In genomic region chr2:124485761-124486160, GRCm38 (mm10) we compare ENCODE assay signal across 25 mouse cellular contexts.
DNase-seq lines count a peak whose midpoint lies in the region; ATAC-seq and TF ChIP-seq lines count a peak whose summit lies in the region.
"Had no signal": no experiment of that assay in that cellular context is flagged by ENCODE, and none has a peak within 500 bp of the region (broad histone marks: within the 10 kb centered on the region; RNA-seq: fewer than 3 reads in every experiment).

No protein-coding gene starts in this region.

- TF ChIP-seq POLR2A in liver, adult 2 months (IDR thresholded peaks at IDR 0.05; ENCODE audit: extremely low read depth, insufficient read depth, low read length): no peak

- H3K9me3 ChIP-seq in liver, embryonic 11.5 days (ENCODE audit: control insufficient read depth, low read length): no peaks in the 10 kb centered on the region
- H3K9me3 ChIP-seq: heart, embryonic 13.5 days had no signal

- H3K36me3 ChIP-seq in liver, adult 2 months (ENCODE audit: control insufficient read depth, insufficient read depth, low read length): no peaks in the 10 kb centered on the region
- no peaks in the 10 kb centered on the region for H3K36me3 ChIP-seq in liver, embryonic 11.5 days (ENCODE audit: control insufficient read depth, insufficient read depth, low read length)
- H3K36me3 ChIP-seq: G1E; heart, embryonic 13.5 days had no signal

- no peaks in the 10 kb centered on the region for H3K4me1 ChIP-seq in liver, adult 2 months (ENCODE audit: control insufficient read depth, insufficient read depth, low read length)
- no peaks in the 10 kb centered on the region for H3K4me1 ChIP-seq in liver, embryonic 11.5 days (replicated peaks; ENCODE audit: control insufficient read depth, insufficient read depth, low read length)

- no peak overlapping the region for H3K4me2 ChIP-seq in liver, embryonic 11.5 days
- H3K4me2 ChIP-seq: heart, embryonic 13.5 days; hindbrain, embryonic 14.5 days had no signal

- H3K27ac ChIP-seq in liver, adult 2 months (replicated peaks; ENCODE audit: insufficient read depth, low read depth, low read length): no peak overlapping the region
- no peak overlapping the region for H3K27ac ChIP-seq in liver, embryonic 11.5 days (ENCODE audit: low read depth, low read length)
- H3K27ac ChIP-seq: gastrocnemius, adult 2 months; heart, embryonic 13.5 days; hindbrain, embryonic 14.5 days; hindbrain, postnatal 0 days had no signal

- H3K79me2 ChIP-seq in liver, adult 2 months (ENCODE audit: control insufficient read depth, insufficient read depth, low read length): no peaks in the 10 kb centered on the region

- H3K9ac ChIP-seq in liver, adult 2 months (ENCODE audit: low read depth, low read length): no peak overlapping the region
- H3K9ac ChIP-seq in liver, embryonic 11.5 days (ENCODE audit: low read depth, low read length): no peak overlapping the region
- H3K9ac ChIP-seq: forebrain, postnatal 0 days; heart, embryonic 13.5 days; hindbrain, embryonic 14.5 days had no signal

- WGBS in liver, adult 2 months: 86% methylated on average over 1 of the region's 1 CpGs
- 76% methylated on average over 1 of the region's 1 CpGs for WGBS in liver, embryonic 11.5 days

- no peaks in the 10 kb centered on the region for H3K27me3 ChIP-seq in liver, adult 2 months (ENCODE audit: control insufficient read depth, insufficient read depth, low read length)
- H3K27me3 ChIP-seq in liver, embryonic 11.5 days (replicated peaks; ENCODE audit: control insufficient read depth, insufficient read depth, low read length): no peaks in the 10 kb centered on the region
- H3K27me3 ChIP-seq: CH12.LX; heart, embryonic 13.5 days had no signal

- DNase-seq in adrenal gland, adult 2 months: peak; percentile 57
- no peak for DNase-seq in adrenal gland, postnatal 4 days (ENCODE audit: low spot score in 2 of 2)
- peak; percentile 19 for DNase-seq in liver, adult 2 months (ENCODE audit: extremely low read depth, low read depth, low spot score)
- DNase-seq in liver, embryonic 11.5 days (ENCODE audit: low spot score): no peak
- DNase-seq in adrenal gland, postnatal 14 days: peak; percentile 39
- DNase-seq in layer of hippocampus, postnatal 36 days: no peak
- DNase-seq: B cell, adult 2 months; cerebellum, adult 18-20 months; cerebellum, adult 9-10 months; cerebellum, postnatal 14 days; forebrain, postnatal 0 days; gastrocnemius, adult 2 months; gastrocnemius, postnatal 14 days; heart, postnatal 14 days; heart, postnatal 4 days; kidney, adult 18-20 months had no signal

- TF ChIP-seq CTCF in liver, adult 2 months (IDR thresholded peaks at IDR 0.05; ENCODE audit: low read depth, low read length): no peak

- no peak overlapping the region for H3K4me3 ChIP-seq in liver, adult 2 months (ENCODE audit: insufficient read depth, low read depth, low read length)
- H3K4me3 ChIP-seq in liver, embryonic 11.5 days (ENCODE audit: low read depth, low read length): no peak overlapping the region
- H3K4me3 ChIP-seq: gastrocnemius, adult 2 months; heart, embryonic 13.5 days had no signal

- no peak for ATAC-seq in liver, embryonic 11.5 days (replicated peaks; ENCODE audit: low FRiP score)
- no peak for ATAC-seq in erythroblast, adult 5-6 weeks (replicated peaks; ENCODE audit: low FRiP score, poor library complexity, severe bottlenecking)
- ATAC-seq: forebrain, embryonic 14.5 days; forebrain, postnatal 0 days; hindbrain, postnatal 0 days; inflammation-experienced regulatory T-cells, adult 6 months; intestine, embryonic 16.5 days had no signal

Comparison
In these comparisons a context has a peak if more than half of its experiments do, and no peak if none do; other contexts are left out.
1. DNase-seq: peak in adrenal gland, adult 2 months (single experiment), liver, adult 2 months (single experiment) and adrenal gland, postnatal 14 days (single experiment); none in adrenal gland, postnatal 4 days (0 of 2), liver, embryonic 11.5 days (single experiment) and layer of hippocampus, postnatal 36 days (0 of 2).